Mouse (Mus musculus) cerebellum, adult 18-20 months (tissue): ENCODE results near the gene Hist2h3b.

Source experiments
- DNase-seq, 2 experiments: peaks; one replicate each; pipeline ENCODE4 v3.0.0; 2021

Hist2h3b gene

GRCm38 (mm10) chr3:96300706-96301529, 32.5 kb downstream of the Hist2h3b start:
- no peak for DNase-seq

GRCm38 (mm10) chr3:96302076-96302475, 33.6 kb downstream of the Hist2h3b start:
- DNase-seq = no peak

GRCm38 (mm10) chr3:96306506-96306905, 38.1 kb downstream of the Hist2h3b start:
- DNase-seq = no peak

- no peak for DNase-seq
Observed at GRCm38 (mm10) chr3:96309441-96309840, 41.0 kb downstream of the Hist2h3b start.

GRCm38 (mm10) chr3:96312341-96313098, 44.1 kb downstream of the Hist2h3b start:
- DNase-seq = no peak
